Mouse (Mus musculus): ENCODE measurements around the gene Cnn2. TPM values are rescaled to one million over a fixed set of nuclear protein-coding genes. Genes with fewer than 3 reads are reported as not detected.
"Not testable (repeated sequence)": the region's sequence is repeated elsewhere in the genome, so short reads cannot be mapped to it uniquely, and the experiment has no call there.

The Cnn2 gene
- polyA plus RNA-seq, 1 experiment from 2014 or later = 37.1 TPM

GRCm38 (mm10) chr10:79956643-79957154 lies 31.7 kb upstream of the Cnn2 start:
- peaks cover 6% of the 10 kb centered on the region; the same call in 1 of the 2 replicates for H3K27me3 ChIP-seq
- H3K4me1 ChIP-seq (replicated peaks) = peaks cover 14% of the 10 kb centered on the region
- H3K4me2 ChIP-seq (replicated peaks) = no peak overlapping the region
- no peaks in the 10 kb centered on the region for H3K9me3 ChIP-seq
- H3K36me3 ChIP-seq = peaks cover 22% of the 10 kb centered on the region
- no peak overlapping the region for H3K4me3 ChIP-seq (replicated peaks)
- no peak for ATAC-seq
- H3K27ac ChIP-seq = no peak overlapping the region
- 19% methylated on average over 4 of the region's 4 CpGs for WGBS
- H3K9ac ChIP-seq (replicated peaks) = no peak overlapping the region

- Histone ChIP-seq H3K4me3 (replicated peaks) (no peak overlapping the region), H3K27ac (no peak overlapping the region), H3K9ac (replicated peaks) (no peak overlapping the region), H3K4me1 (replicated peaks) (peaks cover 14% of the 10 kb centered on the region), H3K36me3 (peaks cover 23% of the 10 kb centered on the region), H3K4me2 (replicated peaks) (no peak overlapping the region), H3K9me3 (no peaks in the 10 kb centered on the region), H3K27me3 (peaks cover 6% of the 10 kb centered on the region; the same call in 1 of the 2 replicates)
- 10% methylated on average over 21 of the region's 21 CpGs for WGBS
- no peak for ATAC-seq
Observed at GRCm38 (mm10) chr10:79958140-79958816, 30.1 kb upstream of the Cnn2 start.

- not testable (repeated sequence) for ATAC-seq; H3K9me3 ChIP-seq; H3K27ac ChIP-seq; H3K27me3 ChIP-seq; H3K9ac ChIP-seq (replicated peaks)
- H3K36me3 ChIP-seq = peaks cover 30% of the 10 kb centered on the region
- H3K4me1 ChIP-seq (replicated peaks) = peaks cover 14% of the 10 kb centered on the region
- peak overlapping the region; percentile 75 for H3K4me3 ChIP-seq (replicated peaks)
- 35% methylated on average over 10 of the region's 10 CpGs for WGBS
- H3K4me2 ChIP-seq (replicated peaks) = peak overlapping the region; percentile 19; the same call in 1 of the 2 replicates
Observed at GRCm38 (mm10) chr10:79959412-79959811, 29.0 kb upstream of the Cnn2 start.

GRCm38 (mm10) chr10:79959847-79960601 lies 28.4 kb upstream of the Cnn2 start, which contains the start of gene Wdr18:
Wdr18 (plus strand) TSS chr10:79960152.
- H3K9me3 ChIP-seq = no peaks in the 10 kb centered on the region
- under 1% methylated on average over 61 of the region's 61 CpGs for WGBS

GRCm38 (mm10) chr10:79960671-79961294 lies 27.6 kb upstream of the Cnn2 start:
- 21% methylated on average over 10 of the region's 10 CpGs for WGBS
- Histone ChIP-seq H3K9ac (replicated peaks) (peak overlapping the region; percentile 84), H3K36me3 (peaks cover 43% of the 10 kb centered on the region), H3K27ac (no peak overlapping the region; the same call in 1 of the 2 replicates), H3K27me3 (peaks cover 6% of the 10 kb centered on the region; the same call in 1 of the 2 replicates), H3K4me3 (replicated peaks) (peak overlapping the region; percentile 75), H3K4me1 (replicated peaks) (peaks cover 14% of the 10 kb centered on the region), H3K9me3 (no peaks in the 10 kb centered on the region), H3K4me2 (replicated peaks) (peak overlapping the region; percentile 90)
- peak; percentile 2; the same call in 1 of the 2 replicates for ATAC-seq

More at GRCm38 (mm10) chr10:79959847-79960601, 28.4 kb upstream of the Cnn2 start, which contains the start of gene Wdr18:
- Histone ChIP-seq H3K27ac (peak within 1 kb of the TSS; percentile 45), H3K4me3 (replicated peaks) (peak within 1 kb of the TSS; percentile 75), H3K9ac (replicated peaks) (peak within 1 kb of the TSS; percentile 84), H3K27me3 (peaks cover 6% of the 10 kb centered on the region; the same call in 1 of the 2 replicates), H3K36me3 (peaks cover 36% of the 10 kb centered on the region), H3K4me1 (replicated peaks) (peaks cover 14% of the 10 kb centered on the region), H3K4me2 (replicated peaks) (peak within 1 kb of the TSS; percentile 90)
- ATAC-seq = peak; percentile 98

GRCm38 (mm10) chr10:79964727-79965126 lies 23.7 kb upstream of the Cnn2 start:
- Histone ChIP-seq H3K4me2 (replicated peaks) (no peak overlapping the region), H3K4me3 (replicated peaks) (no peak overlapping the region), H3K9me3 (no peaks in the 10 kb centered on the region), H3K9ac (replicated peaks) (no peak overlapping the region), H3K27ac (no peak overlapping the region), H3K27me3 (peaks cover 15% of the 10 kb centered on the region), H3K4me1 (replicated peaks) (peaks cover 11% of the 10 kb centered on the region), H3K36me3 (peaks cover 73% of the 10 kb centered on the region)
- no peak for ATAC-seq
- WGBS = 96% methylated on average over 7 of the region's 7 CpGs

- Histone ChIP-seq H3K9ac (replicated peaks) (no peak overlapping the region), H3K27me3 (peaks cover 21% of the 10 kb centered on the region), H3K4me1 (replicated peaks) (peaks cover 10% of the 10 kb centered on the region), H3K36me3 (peaks cover 73% of the 10 kb centered on the region), H3K4me3 (replicated peaks) (no peak overlapping the region), H3K27ac (no peak overlapping the region), H3K4me2 (replicated peaks) (no peak overlapping the region), H3K9me3 (no peaks in the 10 kb centered on the region)
- no peak for ATAC-seq
- 87% methylated on average over 5 of the region's 5 CpGs for WGBS
Observed at GRCm38 (mm10) chr10:79965325-79965724, 23.1 kb upstream of the Cnn2 start.

GRCm38 (mm10) chr10:79966886-79967400 lies 21.4 kb upstream of the Cnn2 start:
- peaks cover 67% of the 10 kb centered on the region for H3K36me3 ChIP-seq
- ATAC-seq = no peak
- WGBS = 93% methylated on average over 5 of the region's 5 CpGs
- H3K27me3 ChIP-seq = peaks cover 37% of the 10 kb centered on the region
- no peak overlapping the region for H3K9ac ChIP-seq (replicated peaks)
- H3K4me3 ChIP-seq (replicated peaks) = no peak overlapping the region
- H3K4me2 ChIP-seq (replicated peaks) = no peak overlapping the region
- H3K9me3 ChIP-seq = no peaks in the 10 kb centered on the region
- H3K27ac ChIP-seq = no peak overlapping the region
- peaks cover 9% of the 10 kb centered on the region for H3K4me1 ChIP-seq (replicated peaks)

- H3K4me3 ChIP-seq (replicated peaks) = no peak overlapping the region
- H3K4me2 ChIP-seq (replicated peaks) = no peak overlapping the region
- WGBS = 86% methylated on average over 1 of the region's 1 CpGs
- no peaks in the 10 kb centered on the region for H3K9me3 ChIP-seq
- peaks cover 55% of the 10 kb centered on the region for H3K36me3 ChIP-seq
- H3K27ac ChIP-seq = no peak overlapping the region
- no peak overlapping the region for H3K9ac ChIP-seq (replicated peaks)
- peaks cover 50% of the 10 kb centered on the region for H3K27me3 ChIP-seq
- ATAC-seq = no peak
- peaks cover 9% of the 10 kb centered on the region for H3K4me1 ChIP-seq (replicated peaks)
Observed at GRCm38 (mm10) chr10:79968181-79968580, 20.2 kb upstream of the Cnn2 start.

GRCm38 (mm10) chr10:79969124-79969568 lies 19.2 kb upstream of the Cnn2 start:
- H3K4me3 ChIP-seq (replicated peaks) = no peak overlapping the region
- H3K36me3 ChIP-seq = peaks cover 52% of the 10 kb centered on the region
- H3K27me3 ChIP-seq = peaks cover 52% of the 10 kb centered on the region
- no peaks in the 10 kb centered on the region for H3K9me3 ChIP-seq
- WGBS = 16% methylated on average over 3 of the region's 3 CpGs
- no peak overlapping the region for H3K4me2 ChIP-seq (replicated peaks)
- H3K9ac ChIP-seq (replicated peaks) = no peak overlapping the region
- no peak for ATAC-seq
- H3K4me1 ChIP-seq (replicated peaks) = peaks cover 9% of the 10 kb centered on the region
- no peak overlapping the region for H3K27ac ChIP-seq

GRCm38 (mm10) chr10:79970415-79971182 lies 17.8 kb upstream of the Cnn2 start, which contains the start of gene Grin3b:
Grin3b (plus strand) TSS chr10:79970715.
- Histone ChIP-seq H3K4me3 (replicated peaks) (peak within 1 kb of the TSS; percentile 32), H3K27ac (no peak within 1 kb of the TSS), H3K9me3 (no peaks in the 10 kb centered on the region), H3K9ac (replicated peaks) (peak within 1 kb of the TSS; percentile 51; the same call in 1 of the 2 replicates), H3K4me1 (replicated peaks) (peaks cover 9% of the 10 kb centered on the region), H3K4me2 (replicated peaks) (peak within 1 kb of the TSS; percentile 53), H3K36me3 (peaks cover 48% of the 10 kb centered on the region), H3K27me3 (peaks cover 52% of the 10 kb centered on the region)
- WGBS = 8% methylated on average over 47 of the region's 47 CpGs
- ATAC-seq = peak; percentile 16; the same call in 1 of the 2 replicates

All from midbrain, embryonic 13.5 days (tissue).